Mouse (Mus musculus) common myeloid progenitor, adult 5-6 weeks (primary cell): Measurements from ENCODE around the gene Thegl. TPM values are rescaled to one million over a fixed set of nuclear protein-coding genes. Genes with fewer than 3 reads are reported as not detected.

ENCODE experiments used
- ATAC-seq: replicated peaks from 2 replicates; pipeline ENCODE4 v1.8.0; 2016; ENCODE audit warnings: low read depth, mild to moderate bottlenecking, moderate TSS enrichment, inconsistent platforms; ENCODE audit not compliant: poor library complexity, severe bottlenecking
- total RNA-seq: library from RNA; stranded (forward); fragments of 200-1000, 187-1606 nt; gene quantifications from 2 replicates; pipeline ENCODE4 v1.2.3, GENCODE M21; 2017

Gene Thegl
- total RNA-seq, 1 experiment from 2014 or later: 0.23 TPM

- ATAC-seq: no peak
Observed at GRCm38 (mm10) chr5:77039391-77039790, 23.6 kb downstream of the Thegl start.

DNA sequence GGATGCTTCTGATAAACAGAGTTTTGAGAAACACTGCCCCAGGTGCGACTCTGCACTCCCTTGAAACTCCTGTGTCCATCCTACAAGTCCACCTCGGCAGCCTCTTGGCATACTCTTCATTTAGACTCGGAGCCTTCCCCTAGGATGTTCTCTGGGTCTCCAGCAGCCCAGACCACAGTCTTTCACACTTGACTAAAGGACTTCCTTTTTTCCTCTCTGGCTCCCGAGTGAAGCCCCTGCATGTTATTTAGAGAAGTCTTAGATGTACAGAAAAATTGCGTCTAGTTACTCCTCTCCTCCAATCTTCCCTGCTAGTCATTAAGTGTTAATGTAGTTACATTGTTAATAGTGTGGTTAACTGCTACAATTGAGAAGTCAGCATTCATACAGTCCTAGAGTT is 28.5 kb downstream of the Thegl start:
- ATAC-seq: peak; percentile 32; the same call in 1 of the 2 replicates

- ATAC-seq: no peak
Observed at GRCm38 (mm10) chr5:77052616-77053015, 36.8 kb downstream of the Thegl start.

DNA sequence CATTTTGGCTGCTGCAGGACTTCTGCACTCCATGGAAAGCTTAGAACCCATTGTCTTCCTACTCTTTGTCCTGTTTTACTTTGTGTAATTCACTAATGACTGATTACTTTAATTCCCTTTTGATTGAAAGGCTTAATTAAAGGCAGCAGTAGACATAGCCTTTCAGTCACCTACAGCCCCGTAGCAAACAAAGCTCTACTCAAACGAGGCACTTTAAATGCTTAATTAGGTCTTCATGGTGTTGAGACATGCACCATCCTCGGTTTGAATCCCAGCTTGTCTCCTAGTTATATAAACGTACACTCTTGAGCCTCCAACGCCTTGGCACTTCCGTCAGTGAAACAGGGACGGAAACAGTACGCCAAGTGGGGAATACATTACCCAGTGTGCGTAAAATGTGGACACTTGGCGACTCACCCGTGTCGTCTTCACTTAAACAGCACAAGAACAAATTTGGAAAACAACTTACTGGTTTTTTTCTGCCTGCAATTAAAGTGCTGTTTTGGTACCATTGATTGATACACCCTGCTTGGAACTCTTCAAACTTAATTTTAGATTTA is 41.1 kb downstream of the Thegl start:
- no peak for ATAC-seq

DNA sequence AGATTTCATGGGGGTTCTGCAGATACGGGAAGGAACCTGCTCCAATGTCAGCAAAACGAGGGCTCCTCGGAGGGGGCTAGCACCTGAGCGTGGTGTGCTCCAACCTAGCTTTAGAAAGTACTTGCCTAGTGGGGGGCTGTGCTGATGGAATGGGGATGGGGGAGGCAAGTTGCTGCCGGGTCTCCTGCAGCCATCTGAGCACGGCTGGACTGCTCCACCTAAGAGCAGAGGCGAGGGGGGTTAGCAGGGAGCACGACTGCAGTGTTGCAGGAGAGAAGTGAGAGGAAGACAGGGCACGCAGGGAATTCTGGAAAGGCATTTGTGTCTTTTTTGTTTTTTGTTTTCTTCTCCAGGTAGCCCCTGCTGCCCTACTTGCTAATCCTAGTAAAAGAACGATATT is 44.5 kb downstream of the Thegl start:
- ATAC-seq: no peak

- ATAC-seq: peak; percentile 95
Observed at GRCm38 (mm10) chr5:77061372-77062038, 45.7 kb downstream of the Thegl start.

- no peak for ATAC-seq
Observed at GRCm38 (mm10) chr5:77067321-77067720, 51.5 kb downstream of the Thegl start.

- ATAC-seq: no peak
Observed at GRCm38 (mm10) chr5:77070987-77071386, 55.2 kb downstream of the Thegl start.

GRCm38 (mm10) chr5:77071626-77072025 is 55.8 kb downstream of the Thegl start:
- ATAC-seq: no peak

DNA sequence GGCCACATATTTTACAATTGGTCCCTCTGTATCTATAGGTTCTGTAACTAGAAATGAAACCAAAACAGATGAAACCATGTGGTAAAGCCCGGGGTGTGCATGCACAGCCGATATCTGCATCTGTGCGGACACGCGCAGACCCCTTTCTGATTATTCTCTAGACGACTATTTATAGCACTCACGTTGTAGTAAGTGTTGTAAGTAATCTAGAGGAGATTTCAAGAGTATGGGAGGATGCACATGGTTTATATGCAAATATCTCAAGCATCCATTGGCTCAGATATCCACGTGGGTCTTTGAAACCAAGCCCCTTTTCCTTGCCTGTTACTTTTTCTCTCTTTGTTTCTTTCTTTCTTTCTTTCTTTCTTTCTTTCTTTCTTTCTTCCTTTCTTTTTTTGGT is 58.0 kb downstream of the Thegl start:
- no peak for ATAC-seq

DNA sequence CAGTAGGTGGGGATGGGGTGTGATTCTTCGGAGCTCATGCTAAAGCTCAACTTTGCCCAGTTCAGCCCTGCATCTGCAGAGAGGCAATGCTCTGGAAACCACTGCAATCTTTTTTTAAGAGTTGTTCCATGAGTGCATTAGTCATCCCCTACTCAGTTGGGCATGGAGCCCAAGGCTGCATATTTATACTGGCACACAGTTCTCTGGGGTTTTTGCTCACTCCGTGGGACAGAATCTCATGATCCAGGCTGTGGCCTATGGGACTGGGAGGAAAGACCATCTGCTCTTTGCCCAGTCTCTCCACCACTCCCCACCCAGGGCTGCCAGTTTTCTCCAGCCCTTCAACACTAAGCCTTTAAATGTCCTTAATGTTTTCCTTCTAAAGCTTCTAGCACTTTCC is 59.1 kb downstream of the Thegl start:
- no peak for ATAC-seq

GRCm38 (mm10) chr5:77075951-77076350 is 60.1 kb downstream of the Thegl start:
- no peak for ATAC-seq

GRCm38 (mm10) chr5:77080761-77081160 is 64.9 kb downstream of the Thegl start:
- ATAC-seq: no peak

GRCm38 (mm10) chr5:77082735-77083134 is 66.9 kb downstream of the Thegl start:
- ATAC-seq: no peak

DNA sequence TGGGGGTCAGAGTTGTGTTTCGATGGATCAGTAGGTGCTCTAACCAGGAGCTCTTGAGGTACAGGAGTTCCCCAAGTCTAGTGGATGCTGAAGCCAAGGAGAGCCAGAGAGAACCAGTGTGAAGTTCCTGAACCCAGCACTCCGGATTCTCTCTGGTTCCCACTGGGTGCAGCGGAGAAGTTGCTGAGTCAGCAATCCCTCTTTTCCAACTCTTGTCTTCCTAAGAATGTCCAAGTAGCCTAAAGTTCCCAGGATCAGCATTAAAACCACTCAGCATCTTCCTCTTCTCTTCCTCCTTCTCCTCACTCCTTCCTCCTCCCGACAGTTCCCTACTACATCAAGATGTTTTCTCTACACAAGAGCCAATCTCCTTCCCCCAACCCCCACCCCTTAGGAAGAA is 68.6 kb downstream of the Thegl start:
- ATAC-seq: no peak

GRCm38 (mm10) chr5:77085753-77086450 is 70.1 kb downstream of the Thegl start:
- no peak for ATAC-seq

GRCm38 (mm10) chr5:77086541-77086940 is 70.7 kb downstream of the Thegl start:
- ATAC-seq: no peak

GRCm38 (mm10) chr5:77087122-77087521 is 71.3 kb downstream of the Thegl start:
- ATAC-seq: no peak

- peak; percentile 78 for ATAC-seq
Observed at GRCm38 (mm10) chr5:77089294-77089693, 73.5 kb downstream of the Thegl start.

- ATAC-seq: no peak
Observed at GRCm38 (mm10) chr5:77089901-77090300, 74.1 kb downstream of the Thegl start.

DNA sequence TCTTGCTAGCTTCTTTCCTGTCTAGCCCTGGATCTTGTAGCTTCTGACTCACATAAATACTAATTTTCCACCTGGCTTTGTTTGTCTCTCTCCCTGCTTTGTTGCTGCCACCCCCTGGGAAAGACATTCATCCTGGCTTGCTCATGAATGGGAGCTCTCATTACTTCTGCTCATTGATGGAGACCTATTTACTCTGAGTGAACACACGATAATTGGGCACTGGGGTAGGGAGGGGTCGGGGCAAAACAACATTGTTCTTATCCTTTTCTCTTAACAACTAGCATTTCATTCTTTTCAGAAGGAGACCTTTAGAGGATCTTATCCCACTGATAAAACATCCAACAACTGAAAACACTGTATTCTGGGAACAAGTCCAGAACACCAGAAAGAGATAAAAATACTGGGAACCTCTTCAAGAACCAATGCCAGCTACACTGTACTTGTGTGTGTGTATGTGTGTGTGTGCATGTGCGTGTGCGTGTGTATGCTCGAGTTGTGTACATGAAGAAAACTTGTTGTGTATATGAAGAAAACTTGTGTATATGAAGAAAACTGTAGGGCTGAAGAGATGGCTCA is 74.8 kb downstream of the Thegl start:
- no peak for ATAC-seq
